Mouse (Mus musculus) liver, embryonic 14.5 days (tissue): ENCODE measurements around the gene Slc26a9.

Experiments used
- CTCF ChIP-seq: IDR thresholded peaks from 2 replicates; pipeline ENCODE4 v1.5.1; 2016; ENCODE audit warnings: antibody characterized with exemption, low read depth, control low read depth
- EP300 ChIP-seq: IDR thresholded peaks from 2 replicates; pipeline ENCODE4 v1.6.1; 2016; ENCODE audit warnings: antibody characterized with exemption, low read depth

DNA sequence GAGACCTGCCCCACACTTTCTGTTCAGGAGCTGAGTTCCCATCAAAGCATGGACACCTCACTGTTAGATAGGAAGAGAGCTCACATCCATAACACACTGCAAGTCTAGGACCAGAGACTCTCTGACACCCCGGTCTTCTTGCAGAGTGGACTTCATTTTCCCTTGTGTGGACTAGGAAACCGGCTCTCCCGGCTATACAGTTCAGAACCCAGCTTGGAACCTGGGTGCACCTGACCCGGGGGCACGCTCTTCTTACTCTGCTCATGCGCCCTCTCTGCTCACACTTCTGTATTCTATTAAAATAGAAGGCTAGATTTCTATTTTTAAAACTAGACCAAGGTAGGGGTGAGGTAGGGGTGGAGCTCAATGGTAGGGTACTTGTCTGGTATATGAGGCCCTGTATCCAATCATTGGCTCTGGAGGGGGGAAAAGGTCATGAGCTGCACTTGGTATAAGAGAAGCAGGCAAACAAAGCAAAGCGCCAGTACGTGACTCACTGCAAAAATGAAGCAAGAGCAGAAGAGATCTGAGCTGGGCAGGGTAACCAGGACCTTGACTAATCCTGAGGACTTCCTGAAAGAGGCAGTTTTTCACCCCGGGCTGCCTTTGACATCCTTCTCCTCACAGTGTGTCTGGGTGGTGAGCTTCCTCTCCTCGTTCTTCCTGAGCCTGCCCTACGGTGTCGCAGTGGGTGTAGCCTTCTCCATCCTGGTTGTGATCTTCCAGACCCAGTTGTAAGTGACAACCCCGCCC is 17.4 kb downstream of the Slc26a9 start:
- no peak for TF ChIP-seq CTCF
- TF ChIP-seq EP300: no peak
